Mouse (Mus musculus) liver, postnatal 0 days (tissue): ENCODE measurements around the gene Zkscan3. TPM values are rescaled to one million over a fixed set of nuclear protein-coding genes. Genes with fewer than 3 reads are reported as not detected.
A peak's percentile ranks its signal among the peaks of the same experiment; 100 is the strongest.

Experiments
- ATAC-seq: fragments of 200-750 bp; cut with Nextera tagmentation; 2 replicates; pipeline ENCODE4 v1.8.0; 2017; ENCODE audit warnings: mild to moderate bottlenecking, moderate library complexity
- DNase-seq: peaks from one replicate; pipeline ENCODE4 v3.0.0-alpha.2; 2016
- H3K27ac ChIP-seq: fragments of 300-500 bp; sonication (generic); 2 replicates; pipeline ENCODE4 v1.5.1; 2014; ENCODE audit warnings: antibody characterized with exemption, moderate library complexity, mild to moderate bottlenecking, low read depth
- H3K27me3 ChIP-seq: fragments of 300-500 bp; sonication (generic); 2 replicates; pipeline ENCODE4 v1.6.1; 2014; ENCODE audit warnings: low read length, control low read depth, mixed read lengths; ENCODE audit not compliant: insufficient read depth
- H3K36me3 ChIP-seq: fragments of 300-500 bp; sonication (generic); replicated peaks from 2 replicates; pipeline ENCODE4 v1.6.1; 2014; ENCODE audit warnings: mild to moderate bottlenecking, control low read depth, low read length, moderate library complexity, mixed read lengths; ENCODE audit not compliant: insufficient read depth
- H3K4me1 ChIP-seq: fragments of 300-500 bp; sonication (generic); 2 replicates; pipeline ENCODE4 v1.6.1; 2014; ENCODE audit warnings: antibody characterized with exemption, mild to moderate bottlenecking, control low read depth; ENCODE audit not compliant: insufficient read depth
- H3K4me2 ChIP-seq: fragments of 300-500 bp; sonication (generic); 2 replicates; pipeline ENCODE4 v1.6.1; 2014; ENCODE audit warnings: low read depth, mild to moderate bottlenecking, low read length, moderate library complexity, mixed read lengths
- H3K4me3 ChIP-seq: fragments of 300-500 bp; sonication (generic); 2 replicates; pipeline ENCODE4 v1.5.1; 2014; ENCODE audit warnings: low read depth, low read length
- H3K9ac ChIP-seq: fragments of 300-500 bp; sonication (generic); replicated peaks from 2 replicates; pipeline ENCODE4 v1.6.1; 2014; ENCODE audit warnings: mild to moderate bottlenecking, moderate library complexity
- H3K9me3 ChIP-seq: fragments of 300-500 bp; sonication (generic); 2 replicates; pipeline ENCODE4 v1.6.1; 2016; ENCODE audit warnings: mild to moderate bottlenecking, control low read depth, low read length, mixed read lengths
- CTCF ChIP-seq: sonication (generic); IDR thresholded peaks from 2 replicates; pipeline ENCODE4 v1.5.1; 2016; ENCODE audit warnings: antibody characterized with exemption, low read depth
- EP300 ChIP-seq: IDR thresholded peaks from 2 replicates; pipeline ENCODE4 v1.6.1; 2016; ENCODE audit warnings: antibody characterized with exemption, low read depth, mild to moderate bottlenecking
- WGBS: fragments of 180-500 bp; shearing (Covaris S2); extraction: QIAGEN DNeasy Blood & Tissue Kit; methylation state at CpG from one replicate; pipeline ENCODE4 v1.1.7; 2014; ENCODE audit not compliant: insufficient replicate concordance; 5-methylcytosine and 5-hydroxymethylcytosine counted together
- polyA plus RNA-seq: library from polyadenylated mRNA; unstranded; fragments of >200 nt; fragmentation: Nextera tagmentation; extraction: Ambion mirVana; gene quantifications from 2 replicates; pipeline ENCODE4 v1.2.1, GENCODE M21; 2015

Zkscan3 gene
- polyA plus RNA-seq, 1 experiment from 2014 or later: 22.2 TPM

GRCm38 (mm10) chr13:21427631-21428030 is 25.1 kb upstream of the Zkscan3 start:
- no peaks in the 10 kb centered on the region for H3K27me3 ChIP-seq
- no peak for TF ChIP-seq EP300
- no peak for TF ChIP-seq CTCF
- ATAC-seq: no peak
- H3K36me3 ChIP-seq: no peaks in the 10 kb centered on the region
- H3K9ac ChIP-seq: no peak overlapping the region
- no peak overlapping the region for H3K4me2 ChIP-seq
- H3K9me3 ChIP-seq: no peaks in the 10 kb centered on the region
- 87% methylated on average over 1 of the region's 1 CpGs for WGBS
- no peaks in the 10 kb centered on the region for H3K4me1 ChIP-seq
- H3K27ac ChIP-seq: no peak overlapping the region
- DNase-seq: no peak
- H3K4me3 ChIP-seq: no peak overlapping the region

- WGBS: 62% methylated on average over 5 of the region's 5 CpGs
- Histone ChIP-seq H3K27ac (no peak overlapping the region), H3K4me3 (no peak overlapping the region), H3K36me3 (no peaks in the 10 kb centered on the region), H3K27me3 (no peaks in the 10 kb centered on the region), H3K4me1 (peaks cover 6% of the 10 kb centered on the region; the same call in 1 of the 2 replicates), H3K4me2 (no peak overlapping the region), H3K9ac (no peak overlapping the region), H3K9me3 (no peaks in the 10 kb centered on the region)
- DNase-seq (no peak), ATAC-seq (no peak)
- TF ChIP-seq CTCF (no peak), EP300 (no peak)
These were observed 20.7 kb upstream of the Zkscan3 start for GRCm38 (mm10) chr13:21423301-21423700.

- peaks cover 22% of the 10 kb centered on the region; the same call in 1 of the 2 replicates for H3K4me1 ChIP-seq
- 39% methylated on average over 6 of the region's 6 CpGs for WGBS
- DNase-seq (peak; percentile 53), ATAC-seq (peak; percentile 95)
- no peak overlapping the region for H3K9ac ChIP-seq
- no peak overlapping the region for H3K4me3 ChIP-seq
- H3K4me2 ChIP-seq: peak overlapping the region; percentile 30; the same call in 1 of the 2 replicates
- no peaks in the 10 kb centered on the region for H3K27me3 ChIP-seq
- no peak for TF ChIP-seq CTCF
- peak; percentile 91 for TF ChIP-seq EP300
- no peaks in the 10 kb centered on the region for H3K36me3 ChIP-seq
- peak overlapping the region; percentile 65 for H3K27ac ChIP-seq
- H3K9me3 ChIP-seq: no peaks in the 10 kb centered on the region
These were observed 16.3 kb upstream of the Zkscan3 start for GRCm38 (mm10) chr13:21418865-21419264.

GRCm38 (mm10) chr13:21417298-21418010 is 14.9 kb upstream of the Zkscan3 start:
- Histone ChIP-seq H3K9ac (no peak overlapping the region), H3K27me3 (no peaks in the 10 kb centered on the region), H3K9me3 (no peaks in the 10 kb centered on the region), H3K4me3 (no peak overlapping the region), H3K4me1 (peaks cover 25% of the 10 kb centered on the region; the same call in 1 of the 2 replicates), H3K4me2 (no peak overlapping the region), H3K27ac (no peak overlapping the region), H3K36me3 (no peaks in the 10 kb centered on the region)
- 78% methylated on average over 6 of the region's 6 CpGs for WGBS
- ATAC-seq (no peak), DNase-seq (no peak)
- TF ChIP-seq CTCF (no peak), EP300 (no peak)

- peak overlapping the region; percentile 82; the same call in 1 of the 2 replicates for H3K27ac ChIP-seq
- ATAC-seq (no peak), DNase-seq (no peak)
- no peak overlapping the region for H3K4me2 ChIP-seq
- H3K27me3 ChIP-seq: no peaks in the 10 kb centered on the region
- no peak overlapping the region for H3K4me3 ChIP-seq
- H3K36me3 ChIP-seq: no peaks in the 10 kb centered on the region
- H3K9me3 ChIP-seq: no peaks in the 10 kb centered on the region
- no peak overlapping the region for H3K9ac ChIP-seq
- WGBS: 74% methylated on average over 2 of the region's 2 CpGs
- peaks cover 25% of the 10 kb centered on the region; the same call in 1 of the 2 replicates for H3K4me1 ChIP-seq
- TF ChIP-seq EP300 (no peak), CTCF (no peak)
These were observed 13.2 kb upstream of the Zkscan3 start for GRCm38 (mm10) chr13:21415750-21416149.

GRCm38 (mm10) chr13:21415266-21415665 is 12.7 kb upstream of the Zkscan3 start:
- TF ChIP-seq EP300: no peak; the same call in 1 of the 2 replicates
- no peak for TF ChIP-seq CTCF
- Histone ChIP-seq H3K9me3 (no peaks in the 10 kb centered on the region), H3K36me3 (no peaks in the 10 kb centered on the region), H3K27ac (peak overlapping the region; percentile 82), H3K4me3 (0 out of 2 replicates have a peak overlapping the region, but pooled peaks have one; percentile 8), H3K4me1 (peaks cover 25% of the 10 kb centered on the region; the same call in 1 of the 2 replicates), H3K27me3 (no peaks in the 10 kb centered on the region), H3K9ac (no peak overlapping the region), H3K4me2 (peak overlapping the region; percentile 61)
- 43% methylated on average over 4 of the region's 4 CpGs for WGBS
- ATAC-seq (peak; percentile 49), DNase-seq (no peak)
